Mouse (Mus musculus) ES-E14 (cell line): ENCODE data around the gene Olfr875.

Experiments
- CHD2 ChIP-seq: IDR thresholded peaks from 2 replicates; pipeline ENCODE4 v1.6.1; 2014; ENCODE audit warnings: mild to moderate bottlenecking, low read depth, low read length, inconsistent platforms
- MAFK ChIP-seq: IDR thresholded peaks from 2 replicates; pipeline ENCODE4 v1.6.1; 2014; ENCODE audit warnings: mild to moderate bottlenecking, low read depth, low read length, inconsistent platforms; ENCODE audit not compliant: insufficient read depth
- ZC3H11A ChIP-seq: IDR thresholded peaks from 2 replicates; pipeline ENCODE4 v1.6.1; 2012; ENCODE audit warnings: low read depth, mild to moderate bottlenecking, inconsistent platforms, low read length, borderline replicate concordance
- ZNF384 ChIP-seq: IDR thresholded peaks from 2 replicates; pipeline ENCODE4 v1.6.1; 2012; ENCODE audit warnings: low read depth, low read length, inconsistent platforms

GRCm38 (mm10) chr9:37808976-37809375 is 37.3 kb downstream of the Olfr875 start:
- TF ChIP-seq ZNF384: no peak
- no peak for TF ChIP-seq MAFK
- no peak for TF ChIP-seq CHD2
- TF ChIP-seq ZC3H11A: no peak
